Mouse (Mus musculus) testis, adult 2 months (tissue): Measurements from ENCODE around the gene Cacna1d. TPM values are rescaled to one million over a fixed set of nuclear protein-coding genes. Genes with fewer than 3 reads are reported as not detected.

ENCODE experiments used
- H3K27ac ChIP-seq: fragments of 200-500 bp; 2 replicates; pipeline ENCODE4 v1.5.1; 2012; ENCODE audit warnings: low read depth, low read length; ENCODE audit not compliant: control insufficient read depth, insufficient read depth
- H3K27me3 ChIP-seq: fragments of 200-500 bp; 2 replicates; pipeline ENCODE4 v1.6.1; 2012; ENCODE audit warnings: mild to moderate bottlenecking, low read length, moderate library complexity; ENCODE audit not compliant: control insufficient read depth, insufficient read depth
- H3K36me3 ChIP-seq: fragments of 200-500 bp; 2 replicates; pipeline ENCODE4 v1.6.1; 2012; ENCODE audit warnings: mild to moderate bottlenecking, low read length; ENCODE audit not compliant: control insufficient read depth, insufficient read depth
- H3K4me1 ChIP-seq: fragments of 200-500 bp; 2 replicates; pipeline ENCODE4 v1.6.1; 2012; ENCODE audit warnings: low read length; ENCODE audit not compliant: control insufficient read depth, insufficient read depth
- H3K4me3 ChIP-seq: fragments of 200-500 bp; 2 replicates; pipeline ENCODE4 v1.5.1; 2012; ENCODE audit warnings: low read depth, mild to moderate bottlenecking, low read length, moderate library complexity, mixed read lengths; ENCODE audit not compliant: control insufficient read depth
- CTCF ChIP-seq: fragments of 200-500 bp; IDR thresholded peaks from 2 replicates; pipeline ENCODE4 v1.5.1; 2012; ENCODE audit warnings: low read depth, mild to moderate bottlenecking, inconsistent platforms, low read length, moderate library complexity; ENCODE audit not compliant: control insufficient read depth, insufficient read depth, insufficient replicate concordance
- POLR2A ChIP-seq: fragments of 200-500 bp; IDR thresholded peaks from 2 replicates; pipeline ENCODE4 v1.6.1; 2012; ENCODE audit warnings: low read depth, mild to moderate bottlenecking, inconsistent platforms, low read length, moderate library complexity; ENCODE audit not compliant: control insufficient read depth
- polyA plus RNA-seq: library from polyadenylated mRNA; depleted of rRNA; stranded (reverse); fragments of >200 nt; gene quantifications from 2 replicates; pipeline ENCODE4 v1.2.3, GENCODE M21; 2012; rRNA removed

The Cacna1d gene
- 8.9 and 11.0 TPM in 2 replicates for polyA plus RNA-seq

- Histone ChIP-seq H3K27ac (no peak within 1 kb of the TSS), H3K4me3 (no peak within 1 kb of the TSS), H3K36me3 (no peaks in the 10 kb centered on the region), H3K27me3 (no peaks in the 10 kb centered on the region), H3K4me1 (no peaks in the 10 kb centered on the region)
- TF ChIP-seq POLR2A (no peak), CTCF (no peak)
Observed at GRCm38 (mm10) chr14:30491342-30491741, at the start of gene Cacna1d. TSS of gene Cacna1d (minus strand) at chr14:30491455.

GRCm38 (mm10) chr14:30533780-30534450, 42.7 kb upstream of the Cacna1d start:
- H3K4me1 ChIP-seq: no peaks in the 10 kb centered on the region
- H3K36me3 ChIP-seq: no peaks in the 10 kb centered on the region
- no peak overlapping the region for H3K4me3 ChIP-seq
- H3K27me3 ChIP-seq: no peaks in the 10 kb centered on the region
- TF ChIP-seq POLR2A (no peak), CTCF (no peak)
- H3K27ac ChIP-seq: no peak overlapping the region

- H3K27me3 ChIP-seq: no peaks in the 10 kb centered on the region
- H3K4me3 ChIP-seq: no peak overlapping the region
- H3K36me3 ChIP-seq: peaks cover 1% of the 10 kb centered on the region; the same call in 1 of the 2 replicates
- H3K27ac ChIP-seq: no peak overlapping the region
- no peaks in the 10 kb centered on the region for H3K4me1 ChIP-seq
- TF ChIP-seq POLR2A (no peak), CTCF (no peak)
Observed at GRCm38 (mm10) chr14:30531896-30532295, 40.6 kb upstream of the Cacna1d start.

GRCm38 (mm10) chr14:30531431-30531830, 40.2 kb upstream of the Cacna1d start:
- H3K4me3 ChIP-seq: no peak overlapping the region
- no peak for TF ChIP-seq POLR2A
- TF ChIP-seq CTCF: no peak
- H3K27ac ChIP-seq: no peak overlapping the region

GRCm38 (mm10) chr14:30530726-30531269, 39.5 kb upstream of the Cacna1d start:
- TF ChIP-seq POLR2A (no peak), CTCF (no peak)
- Histone ChIP-seq H3K36me3 (peaks cover 1% of the 10 kb centered on the region; the same call in 1 of the 2 replicates), H3K4me1 (no peaks in the 10 kb centered on the region), H3K27me3 (no peaks in the 10 kb centered on the region), H3K27ac (no peak overlapping the region), H3K4me3 (no peak overlapping the region)

More at GRCm38 (mm10) chr14:30531431-30531830, 40.2 kb upstream of the Cacna1d start:
- no peaks in the 10 kb centered on the region for H3K27me3 ChIP-seq
- peaks cover 1% of the 10 kb centered on the region; the same call in 1 of the 2 replicates for H3K36me3 ChIP-seq
- no peaks in the 10 kb centered on the region for H3K4me1 ChIP-seq

- H3K4me3 ChIP-seq: no peak overlapping the region
- no peaks in the 10 kb centered on the region for H3K27me3 ChIP-seq
- H3K36me3 ChIP-seq: peaks cover 1% of the 10 kb centered on the region; the same call in 1 of the 2 replicates
- TF ChIP-seq CTCF (no peak), POLR2A (no peak)
- no peaks in the 10 kb centered on the region for H3K4me1 ChIP-seq
- H3K27ac ChIP-seq: no peak overlapping the region
Observed at GRCm38 (mm10) chr14:30529454-30529853, 38.2 kb upstream of the Cacna1d start.

GRCm38 (mm10) chr14:30528961-30529360, 37.7 kb upstream of the Cacna1d start:
- TF ChIP-seq POLR2A (no peak), CTCF (no peak)
- no peak overlapping the region for H3K4me3 ChIP-seq
- H3K27me3 ChIP-seq: no peaks in the 10 kb centered on the region
- no peak overlapping the region for H3K27ac ChIP-seq
- H3K4me1 ChIP-seq: no peaks in the 10 kb centered on the region
- H3K36me3 ChIP-seq: peaks cover 1% of the 10 kb centered on the region; the same call in 1 of the 2 replicates
